Mouse (Mus musculus) lung, adult 2 months (tissue): ENCODE measurements around the gene Syngr4. TPM values are rescaled to one million over a fixed set of nuclear protein-coding genes. Genes with fewer than 3 reads are reported as not detected.

Experiments
- DNase-seq: peaks from one replicate; pipeline ENCODE4 v3.0.0; 2022
- H3K4me1 ChIP-seq: fragments of 200-500 bp; 2 replicates; pipeline ENCODE4 v1.6.1; 2011; ENCODE audit warnings: low read length; ENCODE audit not compliant: control insufficient read depth, insufficient read depth
- H3K4me3 ChIP-seq: fragments of 200-500 bp; replicated peaks from 2 replicates; pipeline ENCODE3; 2011; ENCODE audit warnings: low read depth, mild to moderate bottlenecking, control low read depth, low read length; ENCODE audit errors: extremely low read depth
- CTCF ChIP-seq: fragments of 200-500 bp; IDR thresholded peaks from 2 replicates; pipeline ENCODE4 v1.5.1; 2011; ENCODE audit warnings: mild to moderate bottlenecking, low read length, control low read depth; ENCODE audit not compliant: insufficient read depth
- POLR2A ChIP-seq: fragments of 200-500 bp; IDR thresholded peaks from 2 replicates; pipeline ENCODE4 v1.6.1; 2011; ENCODE audit warnings: low read depth, mild to moderate bottlenecking, control low read depth, low read length, borderline replicate concordance; ENCODE audit errors: extremely low read depth
- WGBS: fragments of 180-500 bp; shearing (Covaris S2); methylation state at CpG from one replicate; pipeline ENCODE4 v1.1.7; 2018; 5-methylcytosine and 5-hydroxymethylcytosine counted together
- polyA plus RNA-seq: library from polyadenylated mRNA; depleted of rRNA; stranded (reverse); fragments of >200 nt; gene quantifications from 2 replicates; pipeline ENCODE4 v1.2.3, GENCODE M21; 2012; rRNA removed

Gene Syngr4
- polyA plus RNA-seq, 1 experiment = not detected

- TF ChIP-seq CTCF (no peak), POLR2A (no peak)
- DNase-seq = no peak
- no peak overlapping the region for H3K4me3 ChIP-seq
- H3K4me1 ChIP-seq = no peaks in the 10 kb centered on the region
- 51% methylated on average over 3 of the region's 3 CpGs for WGBS
Measured at GRCm38 (mm10) chr7:45850661-45851060, 45.9 kb downstream of the Syngr4 start.

DNA sequence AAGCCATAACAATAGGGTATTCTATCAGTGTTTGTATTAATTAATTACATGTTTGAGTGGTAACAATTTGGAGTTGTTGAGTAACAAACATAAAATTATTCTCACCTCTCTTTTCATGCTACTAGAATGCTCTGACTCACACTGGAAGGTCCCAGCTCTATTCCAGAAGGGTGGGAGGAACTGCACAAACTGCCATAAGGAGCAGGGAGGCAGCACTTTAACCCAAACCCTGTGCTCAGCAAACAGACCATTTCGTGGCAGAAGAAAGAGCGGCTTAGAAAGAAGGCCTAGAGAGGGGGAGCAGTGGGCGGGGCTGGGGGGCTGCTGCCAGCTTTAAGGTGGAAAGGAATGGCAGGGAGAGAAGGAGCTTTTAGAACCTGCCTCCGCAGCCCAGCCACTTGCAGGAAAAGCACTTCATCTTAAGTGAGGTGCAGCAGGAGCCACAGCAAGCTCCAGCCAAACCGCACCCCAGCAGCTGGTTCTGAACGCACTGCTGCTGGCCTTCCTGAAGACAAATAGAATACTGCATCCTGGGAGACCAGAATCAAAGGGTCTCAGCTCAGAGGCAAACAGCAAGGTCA is 48.0 kb downstream of the Syngr4 start:
- WGBS = 22% methylated on average over 6 of the region's 6 CpGs
- Histone ChIP-seq H3K4me1 (no peaks in the 10 kb centered on the region), H3K4me3 (no peak overlapping the region)
- no peak for DNase-seq
- TF ChIP-seq POLR2A (no peak), CTCF (no peak)

- H3K4me1 ChIP-seq = no peaks in the 10 kb centered on the region
- WGBS = 80% methylated on average over 10 of the region's 10 CpGs
- no peak for DNase-seq
- TF ChIP-seq POLR2A = no peak
- TF ChIP-seq CTCF = no peak
- H3K4me3 ChIP-seq = no peak overlapping the region
Measured at GRCm38 (mm10) chr7:45842950-45843744, 53.4 kb downstream of the Syngr4 start.

Other genes with a start within 250 kb of the Syngr4 start
- gene Fut2, start 230.3 kb downstream of the Syngr4 start, polyA plus RNA-seq = 1.0 and 4.1 TPM in 2 replicates
- 5.5 and 7.7 TPM in 2 replicates for gene Ntn5, start 212.7 kb downstream of the Syngr4 start, polyA plus RNA-seq
- gene Sec1, start 202.3 kb downstream of the Syngr4 start, polyA plus RNA-seq = 3.7 and 4.5 TPM in 2 replicates
- gene Car11, start 196.9 kb downstream of the Syngr4 start, polyA plus RNA-seq = 5.1 and 6.2 TPM in 2 replicates
- 43.1 and 133 TPM in 2 replicates for gene Dbp, start 191.6 kb downstream of the Syngr4 start, polyA plus RNA-seq
- gene Rpl18, start 181.3 kb downstream of the Syngr4 start, polyA plus RNA-seq = 1,119 and 1,194 TPM in 2 replicates
- 59.7 and 62.4 TPM in 2 replicates for gene Sphk2, start 178.7 kb downstream of the Syngr4 start, polyA plus RNA-seq
- 12.2 and 15.0 TPM in 2 replicates for gene Fam83e, start 175.5 kb downstream of the Syngr4 start, polyA plus RNA-seq
- gene Spaca4, start 170.9 kb downstream of the Syngr4 start, polyA plus RNA-seq = not detected in 2 replicates
- gene Lmtk3, start 113.0 kb downstream of the Syngr4 start, polyA plus RNA-seq = 0.70 and 1.5 TPM in 2 replicates
- gene Sult2b1, start 112.0 kb downstream of the Syngr4 start, polyA plus RNA-seq = 5.5 and 19.3 TPM in 2 replicates
- gene Cyth2, start 82.1 kb downstream of the Syngr4 start, polyA plus RNA-seq = 42.6 and 57.7 TPM in 2 replicates
- 0.43 and 0.49 TPM in 2 replicates for gene Kcnj14, start 71.9 kb downstream of the Syngr4 start, polyA plus RNA-seq
- 7.9 and 11.8 TPM in 2 replicates for gene Grwd1, start 65.8 kb downstream of the Syngr4 start, polyA plus RNA-seq
- gene Kdelr1, start 23.9 kb downstream of the Syngr4 start, polyA plus RNA-seq = 178 and 208 TPM in 2 replicates
- 2.5 and 3.5 TPM in 2 replicates for gene Grin2d, start 18.3 kb downstream of the Syngr4 start, polyA plus RNA-seq
- gene Tmem143, start 227 bp upstream of the Syngr4 start, polyA plus RNA-seq = 35.5 and 41.9 TPM in 2 replicates
- 210 and 228 TPM in 2 replicates for gene Emp3, start 24.7 kb upstream of the Syngr4 start, polyA plus RNA-seq
- 10.3 and 12.3 TPM in 2 replicates for gene Ccdc114, start 27.4 kb upstream of the Syngr4 start, polyA plus RNA-seq
- 1.5 TPM in 2 replicates for gene Abcc6, start 133.6 kb upstream of the Syngr4 start, polyA plus RNA-seq
- gene Nomo1, start 137.0 kb upstream of the Syngr4 start, polyA plus RNA-seq = 27.8 and 34.0 TPM in 2 replicates
- gene Kcnj11, start 204.1 kb upstream of the Syngr4 start, polyA plus RNA-seq = 4.9 and 5.3 TPM in 2 replicates